Mouse (Mus musculus) bone marrow, adult 2 months (tissue): ENCODE results near the gene Tec.

Experiments used
- CTCF ChIP-seq: fragments of 200-500 bp; IDR thresholded peaks from 2 replicates; pipeline ENCODE4 v1.5.1; 2011; ENCODE audit warnings: low read length, control low read depth; ENCODE audit not compliant: control insufficient read depth, insufficient read depth
- POLR2A ChIP-seq: fragments of 200-500 bp; IDR thresholded peaks from 2 replicates; pipeline ENCODE4 v1.6.1; 2011; ENCODE audit warnings: low read depth, mild to moderate bottlenecking, control low read depth, low read length, borderline replicate concordance; ENCODE audit not compliant: control insufficient read depth

DNA sequence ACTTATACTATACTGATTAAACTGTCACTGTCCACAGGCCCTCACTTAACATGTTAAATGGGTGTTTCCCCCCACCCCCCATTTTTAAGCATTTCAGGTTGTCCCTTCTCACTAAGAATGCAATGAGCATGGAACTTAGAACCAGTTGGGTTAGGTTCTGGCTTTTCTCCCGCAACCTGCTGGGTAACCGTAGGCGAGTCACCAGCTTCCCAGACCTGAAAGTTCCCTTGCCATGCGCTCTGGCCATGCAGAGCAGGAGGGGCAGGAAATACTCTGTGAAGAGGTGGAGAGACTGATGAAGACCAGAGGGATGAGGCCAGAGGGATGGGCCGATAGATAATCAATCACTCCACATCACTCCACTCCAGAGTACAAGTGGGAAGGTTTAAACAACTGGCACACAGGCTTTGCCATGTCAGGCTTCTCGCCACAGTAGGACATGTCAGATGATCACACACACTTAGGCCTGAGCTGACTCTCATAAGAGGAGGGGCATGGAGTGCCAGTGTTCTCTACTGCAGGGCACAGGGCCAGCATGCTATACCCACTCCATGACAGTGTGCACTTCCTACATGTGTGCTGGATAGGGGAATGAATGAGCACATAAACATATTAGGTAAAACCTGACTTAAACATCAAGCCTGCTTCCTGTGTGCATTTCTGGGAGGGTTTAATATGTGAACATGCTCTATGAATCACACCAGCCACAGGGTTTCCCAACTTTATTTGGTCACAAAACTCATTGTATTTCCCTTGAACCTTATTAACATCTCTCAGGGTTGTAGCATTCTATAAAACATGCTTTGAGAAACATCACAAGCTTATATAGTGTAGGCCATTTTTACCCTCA is 13.9 kb downstream of the Tec start:
- TF ChIP-seq CTCF (no peak), POLR2A (no peak)
